Mouse (Mus musculus): ENCODE results near the gene Smyd3.
"Not testable (repeated sequence)": the region's sequence is repeated elsewhere in the genome, so short reads cannot be mapped to it uniquely, and the experiment has no call there.

Gene Smyd3

GRCm38 (mm10) chr1:179176861-179177658 lies 340.8 kb downstream of the Smyd3 start:
- no peak for DNase-seq (ENCODE audit: low read depth, low spot score)

GRCm38 (mm10) chr1:179174241-179174640 lies 343.6 kb downstream of the Smyd3 start:
- peak; percentile 63 for DNase-seq (ENCODE audit: low read depth, low spot score)

DNA sequence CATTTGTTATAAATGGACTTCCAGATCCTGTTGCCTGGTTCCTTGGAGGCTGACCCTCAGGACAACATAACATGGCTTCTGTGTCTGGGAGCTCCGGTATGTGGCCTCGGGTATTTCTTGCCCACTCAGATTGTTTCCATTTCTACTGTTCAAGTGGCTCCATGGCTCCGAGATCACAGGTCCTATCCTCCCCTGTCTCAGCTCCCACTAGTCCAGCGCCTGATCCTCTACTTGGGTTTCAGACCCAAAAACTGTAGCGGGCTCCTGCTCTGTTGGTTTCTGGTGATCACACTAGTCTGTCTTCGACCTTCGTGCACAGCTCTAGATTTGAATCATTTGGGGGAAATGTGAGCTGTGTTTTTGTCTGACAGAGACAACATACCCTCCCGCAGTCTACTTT lies 347.3 kb downstream of the Smyd3 start:
- no peak for DNase-seq (ENCODE audit: low read depth, low spot score)

DNA sequence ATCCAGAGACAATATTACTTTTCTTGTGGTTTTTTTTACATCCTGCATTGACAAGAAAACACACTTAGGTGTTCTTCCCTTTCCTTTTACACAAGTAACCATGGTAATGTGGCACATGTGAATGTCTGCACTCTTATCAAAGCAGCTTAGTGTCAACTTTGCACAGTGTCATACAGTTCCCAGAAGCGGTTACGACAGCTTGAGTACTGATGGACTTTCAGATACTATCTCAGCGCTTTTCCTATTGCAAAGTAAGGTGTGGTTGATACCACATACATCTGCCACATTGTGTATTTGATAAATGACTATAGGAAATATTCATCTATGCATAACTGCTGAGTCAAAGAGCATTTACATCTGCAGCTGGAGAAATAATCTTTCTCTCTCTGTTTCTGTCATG lies 348.1 kb downstream of the Smyd3 start:
- DNase-seq (ENCODE audit: low read depth, low spot score) = no peak

DNA sequence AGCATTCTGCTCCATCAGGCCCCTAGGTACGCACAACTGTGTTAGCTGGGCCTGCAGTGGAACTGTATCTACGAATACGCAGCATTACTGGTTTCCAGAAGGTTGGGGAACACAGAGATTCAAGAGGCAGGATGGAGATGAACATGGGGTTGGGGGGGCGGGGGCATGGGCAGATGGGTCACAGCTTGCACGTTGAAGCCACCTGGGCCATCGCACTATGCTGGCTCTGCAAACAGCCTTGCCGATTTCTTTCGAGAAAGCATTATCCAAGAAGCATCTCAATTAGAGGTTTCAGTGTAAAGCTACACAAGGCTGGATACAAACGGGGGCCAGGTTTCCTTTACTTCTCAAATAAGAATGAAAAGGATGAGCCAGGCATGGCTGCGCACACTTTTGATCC lies 348.7 kb downstream of the Smyd3 start:
- DNase-seq (ENCODE audit: low read depth, low spot score) = peak; percentile 61

DNA sequence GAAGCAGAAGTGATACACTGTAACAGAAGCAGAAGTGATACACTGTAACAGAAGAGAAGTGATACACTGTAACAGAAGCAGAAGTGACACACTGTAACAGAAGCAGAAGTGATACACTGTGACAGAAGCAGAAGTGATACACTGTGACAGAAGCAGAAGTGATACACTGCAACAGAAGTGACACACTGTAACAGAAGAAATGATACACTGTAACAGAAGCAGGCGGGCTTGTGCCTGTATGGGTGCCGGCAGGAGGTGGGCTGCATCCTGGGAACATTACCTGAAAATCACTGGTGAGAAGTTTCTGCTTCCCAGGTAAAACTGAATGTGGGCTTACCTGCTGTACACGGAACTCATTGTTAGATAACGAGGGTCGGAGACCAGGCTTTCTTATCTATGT lies 353.6 kb downstream of the Smyd3 start:
- not testable (repeated sequence) for DNase-seq (ENCODE audit: low read depth, low spot score)

DNA sequence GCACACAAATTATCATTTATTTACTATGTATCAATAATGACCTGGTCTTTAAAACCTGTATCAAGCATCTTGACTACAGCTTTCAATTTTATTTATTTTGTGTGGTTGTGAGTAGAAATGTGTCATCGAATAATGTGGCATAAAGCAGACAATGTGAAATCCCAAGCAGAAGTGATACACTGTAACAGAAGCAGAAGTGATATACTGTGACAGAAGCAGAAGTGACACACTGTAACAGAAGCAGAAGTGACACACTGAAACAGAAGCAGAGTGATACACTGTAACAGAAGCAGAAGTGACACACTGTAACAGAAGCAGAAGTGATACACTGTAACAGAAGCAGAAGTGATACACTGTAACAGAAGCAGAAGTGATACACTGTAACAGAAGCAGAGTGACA lies 355.1 kb downstream of the Smyd3 start:
- DNase-seq (ENCODE audit: low read depth, low spot score) = not testable (repeated sequence)

- DNase-seq (ENCODE audit: low read depth, low spot score) = no peak
Measured at GRCm38 (mm10) chr1:179161947-179162346, 355.9 kb downstream of the Smyd3 start.

GRCm38 (mm10) chr1:179160697-179161096 lies 357.1 kb downstream of the Smyd3 start:
- DNase-seq (ENCODE audit: low read depth, low spot score) = no peak

GRCm38 (mm10) chr1:179152376-179152775 lies 365.5 kb downstream of the Smyd3 start:
- DNase-seq (ENCODE audit: low read depth, low spot score) = no peak

DNA sequence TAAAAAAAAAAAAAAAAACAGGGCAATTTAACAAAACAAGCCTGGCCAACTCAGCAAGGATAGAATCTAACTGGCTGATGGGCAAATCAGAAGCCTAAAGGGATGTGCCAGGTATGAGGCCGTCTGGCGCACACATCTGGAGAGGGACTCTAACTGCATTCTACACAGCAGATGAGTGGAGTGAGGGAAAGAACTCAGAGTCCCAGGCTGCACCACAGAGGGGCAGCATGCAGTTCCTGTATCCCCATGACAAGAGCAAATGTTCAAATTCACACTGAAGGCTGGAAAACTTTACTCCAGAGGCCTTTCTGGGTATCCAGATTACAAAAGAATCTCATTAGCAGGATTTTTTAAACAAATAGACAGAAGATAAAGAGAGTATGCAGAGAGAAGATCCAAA lies 366.6 kb downstream of the Smyd3 start:
- DNase-seq (ENCODE audit: low read depth, low spot score) = no peak

GRCm38 (mm10) chr1:179149468-179150140 lies 368.2 kb downstream of the Smyd3 start:
- DNase-seq (ENCODE audit: low read depth, low spot score) = no peak

DNA sequence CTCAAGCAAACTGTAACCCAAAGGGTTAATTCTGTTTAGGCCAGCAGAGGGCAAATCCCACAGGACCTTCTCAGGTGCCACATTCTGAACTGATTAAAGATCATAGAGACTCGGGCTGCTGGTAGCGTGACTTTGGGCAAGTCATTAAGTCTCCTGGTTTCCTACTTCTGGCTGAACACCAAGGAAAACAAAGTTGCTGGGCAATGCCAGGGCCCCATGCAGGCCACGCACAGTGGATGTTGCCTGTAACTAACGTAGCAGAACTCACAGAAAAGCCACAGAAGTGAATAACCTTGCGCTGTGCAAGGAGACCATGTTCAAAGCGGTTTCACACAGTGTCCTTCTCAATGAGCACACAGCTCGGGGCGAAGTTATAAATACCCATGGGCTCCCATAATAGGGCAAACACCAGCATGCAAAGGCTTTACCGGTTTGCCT lies 371.1 kb downstream of the Smyd3 start:
- DNase-seq (ENCODE audit: low read depth, low spot score) = no peak

GRCm38 (mm10) chr1:179143154-179143832 lies 374.5 kb downstream of the Smyd3 start:
- no peak for DNase-seq (ENCODE audit: low read depth, low spot score)

- DNase-seq (ENCODE audit: low read depth, low spot score) = peak; percentile 81
Measured at GRCm38 (mm10) chr1:179142177-179142576, 375.7 kb downstream of the Smyd3 start.

GRCm38 (mm10) chr1:179141071-179141650 lies 376.7 kb downstream of the Smyd3 start:
- DNase-seq (ENCODE audit: low read depth, low spot score) = no peak

DNA sequence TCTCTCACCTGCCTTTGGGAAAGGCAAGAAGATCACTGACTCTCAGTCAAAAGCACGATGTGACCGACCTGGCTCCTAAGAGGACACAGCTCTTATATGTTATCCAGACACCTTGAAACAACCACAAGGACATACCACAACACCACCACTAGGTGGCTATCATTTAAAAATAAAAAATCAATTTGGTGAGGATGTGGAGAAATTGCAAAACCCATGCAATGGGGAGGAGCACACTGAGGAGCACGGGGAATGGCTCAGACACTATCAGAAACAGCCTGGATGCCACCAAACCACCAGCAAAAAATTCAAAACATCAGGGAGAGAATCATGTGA lies 380.7 kb downstream of the Smyd3 start:
- DNase-seq (ENCODE audit: low read depth, low spot score) = no peak

DNA sequence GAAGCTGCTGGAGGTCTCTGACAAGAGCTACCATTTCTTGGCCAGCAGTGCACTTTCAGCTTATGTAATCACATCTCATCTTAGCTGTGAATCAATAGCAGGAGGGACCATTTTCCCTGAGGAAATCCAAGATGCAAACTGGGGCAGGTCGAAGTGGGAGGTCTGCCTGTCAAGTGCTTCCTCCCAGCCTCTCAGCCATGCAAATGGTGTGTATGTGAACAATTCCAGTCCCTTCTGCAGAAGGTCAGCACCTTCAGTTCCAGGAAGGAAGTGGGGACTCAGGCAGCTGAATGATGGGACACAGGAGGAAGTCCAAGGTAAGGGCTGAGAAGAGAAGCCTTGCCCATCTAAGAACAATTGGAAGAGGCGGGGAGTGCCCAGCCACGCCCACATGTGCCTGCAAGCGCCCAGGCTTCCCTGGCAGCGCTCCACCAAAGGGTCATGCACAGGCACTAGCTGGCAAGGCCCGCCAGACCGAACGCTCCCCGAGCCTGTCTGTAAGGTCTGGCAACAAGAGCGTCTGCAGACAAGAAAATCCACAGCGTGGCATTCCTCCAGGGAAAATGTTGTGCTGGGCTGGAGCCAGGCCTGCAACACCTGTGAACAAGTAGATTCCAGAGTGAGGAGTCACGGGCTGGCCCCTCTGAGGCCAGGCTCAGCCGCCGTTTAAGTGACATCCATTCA lies 381.2 kb downstream of the Smyd3 start:
- DNase-seq (ENCODE audit: low read depth, low spot score) = peak; percentile 74

DNA sequence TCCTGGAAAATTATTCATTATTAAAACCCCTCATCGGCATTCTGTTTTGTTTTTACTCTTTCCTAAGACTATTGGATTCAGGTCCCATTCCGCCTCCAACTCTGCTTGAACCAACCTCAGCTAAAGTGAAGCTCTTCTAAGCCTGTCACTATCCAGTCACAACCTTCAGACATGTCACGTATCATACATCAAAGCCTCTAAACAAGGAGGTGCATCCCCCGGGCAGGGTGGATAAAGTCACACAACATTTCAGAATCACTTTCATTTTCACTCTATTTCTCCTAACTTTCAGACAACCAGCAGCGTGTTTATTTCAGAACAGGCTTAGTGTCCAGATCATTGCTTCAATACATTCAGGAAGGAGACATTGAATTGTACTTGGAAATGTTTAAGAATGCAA lies 387.8 kb downstream of the Smyd3 start:
- DNase-seq (ENCODE audit: low read depth, low spot score) = no peak

DNA sequence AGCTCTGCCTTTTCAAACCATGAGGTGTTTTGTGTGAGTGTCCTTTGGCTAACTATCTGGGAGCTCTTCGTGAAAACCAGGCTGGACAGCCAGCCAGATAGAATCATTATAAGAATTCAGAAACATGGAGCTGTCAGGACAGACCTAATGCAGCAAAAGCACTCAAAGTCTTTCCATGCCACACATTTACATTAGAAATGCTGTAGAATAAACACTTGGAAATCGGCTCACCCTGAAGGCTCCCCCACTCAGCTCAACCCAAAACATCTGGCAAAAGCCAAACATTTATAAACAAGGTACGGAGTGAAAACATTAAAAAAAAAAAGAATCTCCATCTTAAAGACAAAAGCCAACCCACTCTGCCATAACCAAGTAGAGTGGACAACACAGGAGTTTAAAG lies 391.6 kb downstream of the Smyd3 start:
- DNase-seq (ENCODE audit: low read depth, low spot score) = no peak

- DNase-seq (ENCODE audit: low read depth, low spot score) = peak; percentile 87
Measured at GRCm38 (mm10) chr1:179122476-179123229, 395.2 kb downstream of the Smyd3 start.

All from brain, adult 2 months (tissue).